Mouse (Mus musculus): ENCODE measurements around the gene Rufy4.

The Rufy4 gene

GRCm38 (mm10) chr1:74190471-74190870 lies 65.1 kb downstream of the Rufy4 start:
- Histone ChIP-seq H3K36me3 (ENCODE audit: insufficient read depth, low read length) (no peaks in the 10 kb centered on the region), H3K4me3 (replicated peaks; ENCODE audit: low read length) (no peak overlapping the region), H3K27me3 (ENCODE audit: insufficient read depth, low read length) (no peaks in the 10 kb centered on the region), H3K4me1 (replicated peaks; ENCODE audit: low read depth, low read length) (peaks cover 5% of the 10 kb centered on the region), H3K9me3 (ENCODE audit: low read length) (no peaks in the 10 kb centered on the region)
- no peak for TF ChIP-seq CTCF (conservative IDR thresholded peaks at IDR 0.05; ENCODE audit: low read length)
- no peak for TF ChIP-seq NANOG (IDR thresholded peaks at IDR 0.05; ENCODE audit: borderline replicate concordance, low read length)
- no peak for TF ChIP-seq POU5F1 (IDR thresholded peaks at IDR 0.05; ENCODE audit: borderline replicate concordance, low read length)

DNA sequence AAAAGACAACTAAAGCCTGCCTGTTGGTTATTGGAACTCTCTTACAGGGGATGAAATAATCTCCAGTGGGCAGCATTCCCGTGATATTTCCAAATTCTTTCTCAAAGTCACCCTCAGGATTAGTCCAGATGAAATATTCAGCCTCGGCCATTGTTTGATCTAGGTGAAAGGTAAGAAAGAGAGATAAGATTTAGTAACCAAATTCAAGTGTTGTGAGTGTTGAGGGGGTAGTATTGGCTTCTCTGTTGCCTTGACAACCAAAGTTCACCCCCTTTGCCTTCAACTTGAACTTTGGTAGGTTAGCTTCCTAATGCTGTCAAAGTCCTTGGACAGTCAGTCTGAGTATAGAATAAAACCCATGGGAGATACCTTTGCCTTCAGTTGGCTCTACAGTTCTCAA lies 67.4 kb downstream of the Rufy4 start:
- Histone ChIP-seq H3K4me3 (replicated peaks; ENCODE audit: low read length) (no peak overlapping the region), H3K9me3 (ENCODE audit: low read length) (no peaks in the 10 kb centered on the region), H3K4me1 (replicated peaks; ENCODE audit: low read depth, low read length) (peaks cover 13% of the 10 kb centered on the region), H3K27me3 (ENCODE audit: insufficient read depth, low read length) (no peaks in the 10 kb centered on the region; the same call in 1 of the 2 replicates), H3K36me3 (ENCODE audit: insufficient read depth, low read length) (no peaks in the 10 kb centered on the region)
- TF ChIP-seq POU5F1 (IDR thresholded peaks at IDR 0.05; ENCODE audit: borderline replicate concordance, low read length) (no peak), CTCF (conservative IDR thresholded peaks at IDR 0.05; ENCODE audit: low read length) (no peak), NANOG (IDR thresholded peaks at IDR 0.05; ENCODE audit: borderline replicate concordance, low read length) (no peak)

- peaks cover 13% of the 10 kb centered on the region for H3K4me1 ChIP-seq (replicated peaks; ENCODE audit: low read depth, low read length)
- TF ChIP-seq CTCF (conservative IDR thresholded peaks at IDR 0.05; ENCODE audit: low read length), result no peak
- no peak for TF ChIP-seq POU5F1 (IDR thresholded peaks at IDR 0.05; ENCODE audit: borderline replicate concordance, low read length)
- no peaks in the 10 kb centered on the region for H3K36me3 ChIP-seq (ENCODE audit: insufficient read depth, low read length)
- H3K27me3 ChIP-seq (ENCODE audit: insufficient read depth, low read length), result peaks cover under 1% of the 10 kb centered on the region; the same call in 1 of the 2 replicates
- no peaks in the 10 kb centered on the region for H3K9me3 ChIP-seq (ENCODE audit: low read length)
- no peak within 1 kb of the TSS for H3K4me3 ChIP-seq (replicated peaks; ENCODE audit: low read length)
Measured at GRCm38 (mm10) chr1:74194445-74194844, 69.1 kb downstream of the Rufy4 start, which contains the start of gene Cxcr1. Gene Cxcr1 (minus strand): TSS chr1:74194631.

- peaks cover 13% of the 10 kb centered on the region for H3K4me1 ChIP-seq (replicated peaks; ENCODE audit: low read depth, low read length)
- H3K27me3 ChIP-seq (ENCODE audit: insufficient read depth, low read length), result peaks cover 4% of the 10 kb centered on the region; the same call in 1 of the 2 replicates
- no peak overlapping the region for H3K4me3 ChIP-seq (replicated peaks; ENCODE audit: low read length)
- no peaks in the 10 kb centered on the region for H3K36me3 ChIP-seq (ENCODE audit: insufficient read depth, low read length)
- H3K9me3 ChIP-seq (ENCODE audit: low read length), result no peaks in the 10 kb centered on the region
- no peak for TF ChIP-seq POU5F1 (IDR thresholded peaks at IDR 0.05; ENCODE audit: borderline replicate concordance, low read length)
- no peak for TF ChIP-seq NANOG (IDR thresholded peaks at IDR 0.05; ENCODE audit: borderline replicate concordance, low read length)
- TF ChIP-seq CTCF (conservative IDR thresholded peaks at IDR 0.05; ENCODE audit: low read length), result peak; percentile 89
Measured at GRCm38 (mm10) chr1:74195961-74196360, 70.6 kb downstream of the Rufy4 start.

DNA sequence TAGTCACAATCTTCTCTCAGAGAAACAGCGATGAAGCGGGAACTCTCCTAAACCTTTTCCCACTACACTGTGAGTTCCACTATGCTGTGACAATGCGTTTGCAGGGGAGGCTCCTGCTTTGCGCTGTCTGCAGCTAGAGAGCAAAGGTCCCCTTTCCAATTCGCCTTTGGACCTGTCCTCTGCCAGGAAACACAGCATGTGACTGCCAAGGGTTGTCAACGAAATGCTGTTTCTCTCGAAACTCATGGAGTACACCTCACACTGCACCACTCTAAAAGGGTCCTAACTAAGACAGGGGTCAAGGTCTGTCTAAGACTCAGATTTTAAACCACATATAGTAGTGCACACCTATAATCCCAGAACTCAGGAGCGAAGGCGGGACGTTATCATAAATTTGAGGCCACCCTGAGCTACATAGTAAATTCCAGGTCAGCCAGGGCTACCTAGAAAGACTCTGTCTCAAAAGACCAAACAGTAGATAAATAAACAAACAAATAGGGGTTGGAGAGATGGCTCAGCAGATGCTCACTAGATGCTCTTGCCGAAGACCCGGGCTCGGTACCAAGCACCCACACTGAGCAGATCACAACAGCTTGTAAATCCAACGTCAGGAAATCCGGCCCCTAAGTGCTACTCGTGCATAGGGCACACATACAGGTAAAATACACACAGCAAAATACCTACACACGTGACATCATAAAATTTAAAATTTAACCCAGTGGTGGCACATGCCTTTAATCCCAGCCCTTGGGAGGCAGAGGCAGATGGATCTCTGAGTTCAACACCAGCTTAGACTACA lies 71.5 kb downstream of the Rufy4 start:
- Histone ChIP-seq H3K4me1 (replicated peaks; ENCODE audit: low read depth, low read length) (peaks cover 13% of the 10 kb centered on the region), H3K9me3 (ENCODE audit: low read length) (no peaks in the 10 kb centered on the region), H3K27me3 (ENCODE audit: insufficient read depth, low read length) (peaks cover 4% of the 10 kb centered on the region; the same call in 1 of the 2 replicates), H3K4me3 (replicated peaks; ENCODE audit: low read length) (no peak overlapping the region), H3K36me3 (ENCODE audit: insufficient read depth, low read length) (no peaks in the 10 kb centered on the region)
- TF ChIP-seq CTCF (conservative IDR thresholded peaks at IDR 0.05; ENCODE audit: low read length) (no peak), NANOG (IDR thresholded peaks at IDR 0.05; ENCODE audit: borderline replicate concordance, low read length) (no peak), POU5F1 (IDR thresholded peaks at IDR 0.05; ENCODE audit: borderline replicate concordance, low read length) (no peak)

Measured in E14TG2a.4 (cell line).